Mouse (Mus musculus) ES-Bruce4 (cell line): ENCODE measurements at regions not wholly inside any gene's neighbourhood (a gene's known extent, or its start where the extent isn't known, plus 50 kb on each side); places are given as distances from the start of the nearest gene placed in this dataset.

Experiments used
- CTCF ChIP-seq: IDR thresholded peaks from one replicate; pipeline ENCODE4 v1.8.1; 2011; ENCODE audit warnings: low read depth, low read length
- POLR2A ChIP-seq: IDR thresholded peaks from one replicate; pipeline ENCODE4 v1.8.1; 2011; ENCODE audit warnings: low read length; ENCODE audit not compliant: insufficient read depth

GRCm38 (mm10) chr9:68491151-68491550 is 162.4 kb upstream of the Rora start:
- TF ChIP-seq CTCF (no peak), POLR2A (no peak)
